Mouse (Mus musculus) kidney, adult 9 months (tissue): ENCODE data around the gene Ssxb1.
"Not testable (repeated sequence)": the region's sequence is repeated elsewhere in the genome, so short reads cannot be mapped to it uniquely, and the experiment has no call there.

Experiments
- DNase-seq: peaks from one replicate; pipeline ENCODE4 v3.0.0; 2022

Gene Ssxb1

GRCm38 (mm10) chrX:8413005-8413404 lies at the start of gene Ssxb1:
Gene Ssxb1 (plus strand): TSS chrX:8413305.
- DNase-seq, result not testable (repeated sequence)

- DNase-seq, result not testable (repeated sequence)
Observed at GRCm38 (mm10) chrX:8366678-8367077, 46.4 kb upstream of the Ssxb1 start, which contains the start of gene Ssxb9. Gene Ssxb9 (plus strand): TSS chrX:8366978.

GRCm38 (mm10) chrX:8461626-8462025 lies 48.5 kb downstream of the Ssxb1 start, which contains the start of gene Ssxb2:
Gene Ssxb2 (minus strand): TSS chrX:8461726.
- DNase-seq, result not testable (repeated sequence)
